Mouse (Mus musculus): ENCODE results near the gene Adamtsl3. TPM values are rescaled to one million over a fixed set of nuclear protein-coding genes. Genes with fewer than 3 reads are reported as not detected.

Gene Adamtsl3
- polyA plus RNA-seq, 1 experiment, result 0.34 TPM

DNA sequence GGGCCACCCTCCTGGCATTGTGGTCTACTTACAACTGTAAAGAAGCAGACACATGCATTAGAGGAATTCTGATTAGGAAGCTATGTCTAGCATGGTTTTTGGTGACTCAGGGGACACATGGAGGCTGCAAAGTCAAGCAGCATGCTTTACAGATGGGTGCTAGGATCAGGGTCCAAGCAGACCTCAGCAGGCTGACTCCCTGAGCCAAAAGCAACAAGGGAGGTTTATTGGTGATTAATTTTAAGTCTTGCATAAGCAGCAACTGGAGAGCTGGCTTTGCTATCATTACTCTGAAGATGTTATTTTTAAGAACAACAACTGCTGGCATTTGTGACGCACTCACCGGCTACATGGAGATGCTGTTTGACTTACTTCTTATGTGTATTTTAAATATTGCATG lies 88.1 kb downstream of the Adamtsl3 start:
- no peaks in the 10 kb centered on the region for H3K36me3 ChIP-seq (ENCODE audit: control insufficient read depth, insufficient read depth, low read length, poor library complexity, severe bottlenecking)
- no peak overlapping the region for H3K27ac ChIP-seq (ENCODE audit: insufficient read depth, low read length)
- no peak for TF ChIP-seq POLR2A (IDR thresholded peaks at IDR 0.05; ENCODE audit: insufficient read depth, low read length)
- no peak for TF ChIP-seq CTCF (IDR thresholded peaks at IDR 0.05; ENCODE audit: low read depth, low read length)
- TF ChIP-seq EP300 (IDR thresholded peaks at IDR 0.05; ENCODE audit: insufficient read depth, low read depth, low read length), result no peak
- H3K9me3 ChIP-seq (replicated peaks; ENCODE audit: control insufficient read depth, insufficient read depth, low read length, poor library complexity, severe bottlenecking), result no peaks in the 10 kb centered on the region
- H3K4me3 ChIP-seq (ENCODE audit: low read depth, low read length), result no peak overlapping the region
- H3K9ac ChIP-seq (ENCODE audit: low read depth, poor library complexity, severe bottlenecking), result no peak overlapping the region
- H3K4me1 ChIP-seq (ENCODE audit: control insufficient read depth, insufficient read depth, low read length), result no peaks in the 10 kb centered on the region
- H3K27me3 ChIP-seq (ENCODE audit: control insufficient read depth, insufficient read depth, low read length, poor library complexity, severe bottlenecking), result no peaks in the 10 kb centered on the region

DNA sequence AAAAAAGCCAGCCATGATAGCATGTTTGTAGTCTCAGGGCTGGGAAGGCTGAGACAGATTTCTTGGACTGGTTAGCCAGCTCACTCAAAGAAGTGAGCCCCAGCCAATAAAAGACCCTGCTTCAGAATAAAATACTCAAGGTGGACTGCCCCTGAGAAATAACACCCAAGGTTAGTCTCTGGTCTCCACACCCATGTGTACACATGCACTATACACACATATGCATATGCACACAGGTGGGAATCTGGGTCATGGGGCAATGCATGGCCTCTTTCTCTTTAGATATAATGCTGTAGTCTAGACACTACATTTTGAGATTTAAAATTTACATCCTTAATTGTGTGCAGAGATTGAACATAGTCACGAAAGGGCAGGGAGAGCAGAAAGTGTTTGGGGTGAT lies 88.8 kb downstream of the Adamtsl3 start:
- Histone ChIP-seq H3K27ac (ENCODE audit: insufficient read depth, low read length) (no peak overlapping the region), H3K4me1 (ENCODE audit: control insufficient read depth, insufficient read depth, low read length) (no peaks in the 10 kb centered on the region), H3K27me3 (ENCODE audit: control insufficient read depth, insufficient read depth, low read length, poor library complexity, severe bottlenecking) (no peaks in the 10 kb centered on the region), H3K9me3 (replicated peaks; ENCODE audit: control insufficient read depth, insufficient read depth, low read length, poor library complexity, severe bottlenecking) (no peaks in the 10 kb centered on the region), H3K9ac (ENCODE audit: low read depth, poor library complexity, severe bottlenecking) (no peak overlapping the region), H3K36me3 (ENCODE audit: control insufficient read depth, insufficient read depth, low read length, poor library complexity, severe bottlenecking) (no peaks in the 10 kb centered on the region), H3K4me3 (ENCODE audit: low read depth, low read length) (no peak overlapping the region)
- no peak for TF ChIP-seq CTCF (IDR thresholded peaks at IDR 0.05; ENCODE audit: low read depth, low read length)
- TF ChIP-seq POLR2A (IDR thresholded peaks at IDR 0.05; ENCODE audit: insufficient read depth, low read length), result no peak
- TF ChIP-seq EP300 (IDR thresholded peaks at IDR 0.05; ENCODE audit: insufficient read depth, low read depth, low read length), result no peak

DNA sequence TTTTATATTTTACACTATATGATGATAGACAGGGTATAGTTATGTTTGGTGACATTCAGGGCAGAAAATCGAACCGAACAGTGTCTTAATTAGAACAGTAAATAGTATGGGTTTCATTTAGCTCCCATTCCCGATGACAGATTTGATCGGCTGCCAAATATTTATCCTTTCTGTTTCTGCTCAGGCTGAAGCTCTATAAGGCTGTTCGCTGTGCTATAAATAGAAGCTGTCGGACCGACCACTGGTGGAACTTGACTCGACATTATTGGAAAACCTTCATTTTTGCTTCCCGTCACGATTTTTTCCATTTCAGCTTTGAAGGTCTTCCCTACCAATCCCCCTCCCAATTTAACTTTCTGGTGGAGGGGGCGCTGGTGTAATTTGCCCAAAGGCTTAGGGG lies 89.9 kb downstream of the Adamtsl3 start:
- H3K4me3 ChIP-seq (ENCODE audit: low read depth, low read length), result no peak overlapping the region
- no peak overlapping the region for H3K27ac ChIP-seq (ENCODE audit: insufficient read depth, low read length)
- no peaks in the 10 kb centered on the region for H3K36me3 ChIP-seq (ENCODE audit: control insufficient read depth, insufficient read depth, low read length, poor library complexity, severe bottlenecking)
- H3K4me1 ChIP-seq (ENCODE audit: control insufficient read depth, insufficient read depth, low read length), result no peaks in the 10 kb centered on the region
- H3K27me3 ChIP-seq (ENCODE audit: control insufficient read depth, insufficient read depth, low read length, poor library complexity, severe bottlenecking), result no peaks in the 10 kb centered on the region
- no peak for TF ChIP-seq EP300 (IDR thresholded peaks at IDR 0.05; ENCODE audit: insufficient read depth, low read depth, low read length)
- no peak for TF ChIP-seq CTCF (IDR thresholded peaks at IDR 0.05; ENCODE audit: low read depth, low read length)
- TF ChIP-seq POLR2A (IDR thresholded peaks at IDR 0.05; ENCODE audit: insufficient read depth, low read length), result no peak
- H3K9ac ChIP-seq (ENCODE audit: low read depth, poor library complexity, severe bottlenecking), result no peak overlapping the region
- no peaks in the 10 kb centered on the region for H3K9me3 ChIP-seq (replicated peaks; ENCODE audit: control insufficient read depth, insufficient read depth, low read length, poor library complexity, severe bottlenecking)

DNA sequence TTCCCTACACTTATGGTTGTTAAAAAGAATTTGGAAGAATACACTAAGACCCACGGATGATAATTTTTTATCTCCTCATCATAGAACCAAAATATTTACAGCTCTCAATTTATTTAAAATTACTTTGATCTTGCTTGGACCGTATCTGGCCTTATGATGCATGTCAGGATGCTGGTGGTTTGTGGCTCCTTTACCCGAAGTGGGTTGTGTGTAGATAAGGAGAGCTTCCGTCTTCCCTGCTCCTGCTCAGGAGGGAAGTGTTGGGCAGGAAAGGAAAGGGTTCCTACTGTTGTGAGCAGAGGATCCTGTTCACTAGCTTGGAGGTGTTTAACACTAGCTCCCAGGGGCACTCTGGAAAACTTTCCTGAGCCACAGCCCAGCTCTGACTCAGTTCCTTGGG lies 94.0 kb downstream of the Adamtsl3 start:
- no peaks in the 10 kb centered on the region for H3K9me3 ChIP-seq (replicated peaks; ENCODE audit: control insufficient read depth, insufficient read depth, low read length, poor library complexity, severe bottlenecking)
- TF ChIP-seq POLR2A (IDR thresholded peaks at IDR 0.05; ENCODE audit: insufficient read depth, low read length) (no peak), EP300 (IDR thresholded peaks at IDR 0.05; ENCODE audit: insufficient read depth, low read depth, low read length) (no peak), CTCF (IDR thresholded peaks at IDR 0.05; ENCODE audit: low read depth, low read length) (no peak)

DNA sequence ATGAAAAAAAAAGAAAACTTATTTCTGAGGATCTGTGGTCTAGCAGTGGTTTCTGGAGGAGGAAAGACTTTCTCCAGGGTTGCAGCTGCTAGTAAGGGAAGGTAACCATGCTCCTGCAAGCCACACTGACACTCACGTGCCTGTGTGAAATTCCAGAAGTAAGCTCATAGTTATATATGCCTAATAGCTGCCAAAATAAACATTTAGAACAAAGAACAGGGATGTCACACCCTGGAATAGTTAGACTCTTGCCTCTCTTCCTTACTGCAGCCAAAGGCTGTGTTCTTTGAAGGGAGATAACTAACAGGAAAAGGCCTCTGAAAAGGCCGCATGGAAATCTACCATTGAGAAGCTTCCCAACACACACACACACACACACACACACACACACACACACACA lies 96.1 kb downstream of the Adamtsl3 start:
- H3K27me3 ChIP-seq (ENCODE audit: control insufficient read depth, insufficient read depth, low read length, poor library complexity, severe bottlenecking), result no peaks in the 10 kb centered on the region
- no peak overlapping the region for H3K27ac ChIP-seq (ENCODE audit: insufficient read depth, low read length)
- H3K9me3 ChIP-seq (replicated peaks; ENCODE audit: control insufficient read depth, insufficient read depth, low read length, poor library complexity, severe bottlenecking), result no peaks in the 10 kb centered on the region
- TF ChIP-seq CTCF (IDR thresholded peaks at IDR 0.05; ENCODE audit: low read depth, low read length) (no peak), POLR2A (IDR thresholded peaks at IDR 0.05; ENCODE audit: insufficient read depth, low read length) (no peak), EP300 (IDR thresholded peaks at IDR 0.05; ENCODE audit: insufficient read depth, low read depth, low read length) (no peak)
- H3K4me1 ChIP-seq (ENCODE audit: control insufficient read depth, insufficient read depth, low read length), result no peaks in the 10 kb centered on the region
- H3K4me3 ChIP-seq (ENCODE audit: low read depth, low read length), result no peak overlapping the region
- no peaks in the 10 kb centered on the region for H3K36me3 ChIP-seq (ENCODE audit: control insufficient read depth, insufficient read depth, low read length, poor library complexity, severe bottlenecking)
- H3K9ac ChIP-seq (ENCODE audit: low read depth, poor library complexity, severe bottlenecking), result no peak overlapping the region

More for the DNA sequence above, 94.0 kb downstream of the Adamtsl3 start:
- no peaks in the 10 kb centered on the region for H3K36me3 ChIP-seq (ENCODE audit: control insufficient read depth, insufficient read depth, low read length, poor library complexity, severe bottlenecking)
- H3K27me3 ChIP-seq (ENCODE audit: control insufficient read depth, insufficient read depth, low read length, poor library complexity, severe bottlenecking), result no peaks in the 10 kb centered on the region
- no peak overlapping the region for H3K27ac ChIP-seq (ENCODE audit: insufficient read depth, low read length)
- H3K4me3 ChIP-seq (ENCODE audit: low read depth, low read length), result no peak overlapping the region
- H3K4me1 ChIP-seq (ENCODE audit: control insufficient read depth, insufficient read depth, low read length), result no peaks in the 10 kb centered on the region
- H3K9ac ChIP-seq (ENCODE audit: low read depth, poor library complexity, severe bottlenecking), result no peak overlapping the region

DNA sequence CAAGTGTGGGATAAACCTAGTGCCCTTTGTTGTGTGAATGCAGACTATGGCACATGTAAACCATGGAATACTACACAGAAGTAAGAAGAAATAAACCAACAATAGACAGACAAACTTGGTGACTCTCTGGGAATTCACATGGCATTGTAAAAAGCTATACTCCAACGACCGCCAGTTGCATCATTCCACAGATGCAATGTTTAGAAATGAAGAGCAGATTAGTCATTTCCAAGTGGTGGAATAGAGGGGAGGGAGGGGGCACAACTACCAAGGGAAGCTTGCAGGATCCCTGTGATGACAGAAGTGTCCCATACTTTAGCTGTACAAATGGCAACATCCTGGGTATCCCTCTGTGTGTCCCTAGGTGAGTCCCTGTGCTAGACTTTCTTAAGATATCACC lies 97.7 kb downstream of the Adamtsl3 start:
- H3K9ac ChIP-seq (ENCODE audit: low read depth, poor library complexity, severe bottlenecking), result no peak overlapping the region
- no peak overlapping the region for H3K4me3 ChIP-seq (ENCODE audit: low read depth, low read length)
- H3K4me1 ChIP-seq (ENCODE audit: control insufficient read depth, insufficient read depth, low read length), result no peaks in the 10 kb centered on the region
- no peak for TF ChIP-seq POLR2A (IDR thresholded peaks at IDR 0.05; ENCODE audit: insufficient read depth, low read length)
- TF ChIP-seq CTCF (IDR thresholded peaks at IDR 0.05; ENCODE audit: low read depth, low read length), result no peak
- TF ChIP-seq EP300 (IDR thresholded peaks at IDR 0.05; ENCODE audit: insufficient read depth, low read depth, low read length), result no peak
- no peaks in the 10 kb centered on the region for H3K27me3 ChIP-seq (ENCODE audit: control insufficient read depth, insufficient read depth, low read length, poor library complexity, severe bottlenecking)
- H3K27ac ChIP-seq (ENCODE audit: insufficient read depth, low read length), result no peak overlapping the region
- no peaks in the 10 kb centered on the region for H3K36me3 ChIP-seq (ENCODE audit: control insufficient read depth, insufficient read depth, low read length, poor library complexity, severe bottlenecking)
- H3K9me3 ChIP-seq (replicated peaks; ENCODE audit: control insufficient read depth, insufficient read depth, low read length, poor library complexity, severe bottlenecking), result no peaks in the 10 kb centered on the region

All from ES-Bruce4 (cell line).